Mouse (Mus musculus) effector memory CD4-positive, alpha-beta T cell, adult 5 months (primary cell): ENCODE data around the gene Rnaseh2c. TPM values are rescaled to one million over a fixed set of nuclear protein-coding genes. Genes with fewer than 3 reads are reported as not detected.

ENCODE experiments used
- polyA plus RNA-seq: library from polyadenylated mRNA; unstranded; fragments of 100-300 nt; shearing (Covaris generic); gene quantifications from one replicate; pipeline ENCODE4 v1.2.1, GENCODE M21; 2017

The Rnaseh2c gene
- 84.3 TPM for polyA plus RNA-seq

GRCm38 (mm10) chr19:5601752-5602541 is at the start of gene Rnaseh2c:
Rnaseh2c (plus strand) TSS chr19:5601873.

GRCm38 (mm10) chr19:5560457-5561041 is 41.1 kb upstream of the Rnaseh2c start, which contains the start of gene Ovol1:
Ovol1 (minus strand) TSS chr19:5560646.

GRCm38 (mm10) chr19:5567534-5568469 is 33.9 kb upstream of the Rnaseh2c start, which contains the start of gene Ap5b1:
Ap5b1 (plus strand) TSS chr19:5568025.

GRCm38 (mm10) chr19:5609547-5610404 is 8.1 kb downstream of the Rnaseh2c start, which contains the start of gene Kat5:
Kat5 (minus strand) TSS chr19:5610237.

GRCm38 (mm10) chr19:5637069-5638047 is 35.7 kb downstream of the Rnaseh2c start, which contains the start of gene Rela:
Rela (plus strand) TSS chr19:5637483.

Other genes starting within 250 kb of the Rnaseh2c start
- 35.1 TPM for gene Eif1ad, start 235.1 kb upstream of the Rnaseh2c start, polyA plus RNA-seq
- gene Banf1, start 234.7 kb upstream of the Rnaseh2c start, polyA plus RNA-seq = 156 TPM
- gene Sart1, start 213.2 kb upstream of the Rnaseh2c start, polyA plus RNA-seq = 218 TPM
- not detected for gene Tsga10ip, start 199.3 kb upstream of the Rnaseh2c start, polyA plus RNA-seq
- 175 TPM for gene Drap1, start 176.9 kb upstream of the Rnaseh2c start, polyA plus RNA-seq
- gene AI837181, start 176.7 kb upstream of the Rnaseh2c start, polyA plus RNA-seq = 24.5 TPM
- gene Fosl1, start 154.3 kb upstream of the Rnaseh2c start, polyA plus RNA-seq = 0.77 TPM
- 4.4 TPM for gene Ccdc85b, start 144.0 kb upstream of the Rnaseh2c start, polyA plus RNA-seq
- 68.1 TPM for gene Fibp, start 141.3 kb upstream of the Rnaseh2c start, polyA plus RNA-seq
- gene Ctsw, start 133.4 kb upstream of the Rnaseh2c start, polyA plus RNA-seq = 191 TPM
- gene Efemp2, start 127.9 kb upstream of the Rnaseh2c start, polyA plus RNA-seq = 0.86 TPM
- gene Mus81, start 113.5 kb upstream of the Rnaseh2c start, polyA plus RNA-seq = 24.6 TPM
- 2,701 TPM for gene Cfl1, start 111.4 kb upstream of the Rnaseh2c start, polyA plus RNA-seq
- not detected for gene 1700020D05Rik, start 98.1 kb upstream of the Rnaseh2c start, polyA plus RNA-seq
- gene Snx32, start 91.3 kb upstream of the Rnaseh2c start, polyA plus RNA-seq = 3.8 TPM
- gene Ovol1, start 41.2 kb upstream of the Rnaseh2c start, polyA plus RNA-seq = not detected
- 8.2 TPM for gene Ap5b1, start 33.8 kb upstream of the Rnaseh2c start, polyA plus RNA-seq
- gene Kat5, start 8.4 kb downstream of the Rnaseh2c start, polyA plus RNA-seq = 66.5 TPM
- 279 TPM for gene Rela, start 35.6 kb downstream of the Rnaseh2c start, polyA plus RNA-seq
- gene Sipa1, start 61.8 kb downstream of the Rnaseh2c start, polyA plus RNA-seq = 174 TPM
- 58.1 TPM for gene Map3k11, start 86.9 kb downstream of the Rnaseh2c start, polyA plus RNA-seq
- gene Pcnx3, start 87.0 kb downstream of the Rnaseh2c start, polyA plus RNA-seq = 45.2 TPM
- gene Kcnk7, start 102.5 kb downstream of the Rnaseh2c start, polyA plus RNA-seq = 2.7 TPM
- 44.6 TPM for gene Ehbp1l1, start 124.4 kb downstream of the Rnaseh2c start, polyA plus RNA-seq
- 73.6 TPM for gene Fam89b, start 127.8 kb downstream of the Rnaseh2c start, polyA plus RNA-seq
- 0.65 TPM for gene Ltbp3, start 139.0 kb downstream of the Rnaseh2c start, polyA plus RNA-seq
- 66.7 TPM for gene Scyl1, start 169.5 kb downstream of the Rnaseh2c start, polyA plus RNA-seq